Mouse (Mus musculus): Measurements from ENCODE around the gene Arih2. TPM values are rescaled to one million over a fixed set of nuclear protein-coding genes. Genes with fewer than 3 reads are reported as not detected.

The Arih2 gene
- polyA plus RNA-seq (2014; fragmentation: Illumina TruSeq; extraction: RNeasy Lipid Tissue Mini Kit (QIAGEN cat#74804)) = 45.3 TPM

GRCm38 (mm10) chr9:108648611-108649560, at the start of gene Arih2:
Gene Arih2 (minus strand): TSS chr9:108649386.

GRCm38 (mm10) chr9:108689106-108689505, 39.9 kb upstream of the Arih2 start, which contains the start of gene Prkar2a:
Gene Prkar2a (plus strand): TSS chr9:108689314.

DNA sequence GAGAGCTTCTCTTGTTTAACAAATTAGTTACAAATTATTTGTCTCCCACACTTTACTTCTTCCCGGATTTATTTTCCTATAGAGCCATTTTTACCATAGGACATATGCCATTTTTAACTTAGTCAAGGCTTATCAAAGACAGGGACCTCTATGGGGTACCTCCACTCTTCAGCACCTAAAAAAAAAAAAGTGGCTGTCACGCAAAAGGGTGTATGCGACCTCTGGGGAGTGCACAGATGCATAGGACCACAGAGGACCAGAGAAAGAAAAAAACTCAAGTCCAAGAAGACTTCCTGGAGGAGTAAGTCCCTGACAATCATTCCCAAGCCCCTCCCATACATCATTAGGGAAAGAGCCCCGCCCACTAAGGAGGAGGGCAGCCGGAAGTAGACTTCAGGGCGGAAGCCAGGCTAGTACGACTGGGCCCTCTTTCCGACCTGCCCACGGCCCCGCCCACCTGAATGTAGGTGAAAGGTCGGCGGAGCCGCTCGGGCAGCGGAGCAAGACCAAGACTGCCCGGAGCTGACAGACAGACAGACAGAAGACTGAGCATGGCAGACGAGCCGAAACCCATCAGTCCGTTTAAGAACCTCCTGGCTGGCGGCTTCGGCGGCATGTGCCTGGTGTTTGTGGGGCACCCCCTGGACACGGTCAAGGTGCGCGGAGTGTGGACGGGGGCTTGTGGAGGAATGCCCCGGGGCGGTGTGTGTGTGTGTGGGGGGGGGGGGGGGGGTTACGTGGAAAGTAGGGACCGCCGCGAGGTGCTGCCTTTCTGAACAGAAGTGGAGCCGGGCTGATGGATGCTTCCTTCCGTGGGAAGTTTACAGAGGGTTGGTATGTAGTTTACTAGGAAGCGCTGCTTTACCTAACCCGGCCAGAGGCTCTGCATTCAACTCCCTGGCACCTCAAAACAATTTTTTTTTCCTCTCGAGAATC, 12.8 kb upstream of the Arih2 start, which contains the start of gene Slc25a20:
Gene Slc25a20, plus strand, starts transcription at position 412 of the 936 bp plus-strand sequence.

DNA sequence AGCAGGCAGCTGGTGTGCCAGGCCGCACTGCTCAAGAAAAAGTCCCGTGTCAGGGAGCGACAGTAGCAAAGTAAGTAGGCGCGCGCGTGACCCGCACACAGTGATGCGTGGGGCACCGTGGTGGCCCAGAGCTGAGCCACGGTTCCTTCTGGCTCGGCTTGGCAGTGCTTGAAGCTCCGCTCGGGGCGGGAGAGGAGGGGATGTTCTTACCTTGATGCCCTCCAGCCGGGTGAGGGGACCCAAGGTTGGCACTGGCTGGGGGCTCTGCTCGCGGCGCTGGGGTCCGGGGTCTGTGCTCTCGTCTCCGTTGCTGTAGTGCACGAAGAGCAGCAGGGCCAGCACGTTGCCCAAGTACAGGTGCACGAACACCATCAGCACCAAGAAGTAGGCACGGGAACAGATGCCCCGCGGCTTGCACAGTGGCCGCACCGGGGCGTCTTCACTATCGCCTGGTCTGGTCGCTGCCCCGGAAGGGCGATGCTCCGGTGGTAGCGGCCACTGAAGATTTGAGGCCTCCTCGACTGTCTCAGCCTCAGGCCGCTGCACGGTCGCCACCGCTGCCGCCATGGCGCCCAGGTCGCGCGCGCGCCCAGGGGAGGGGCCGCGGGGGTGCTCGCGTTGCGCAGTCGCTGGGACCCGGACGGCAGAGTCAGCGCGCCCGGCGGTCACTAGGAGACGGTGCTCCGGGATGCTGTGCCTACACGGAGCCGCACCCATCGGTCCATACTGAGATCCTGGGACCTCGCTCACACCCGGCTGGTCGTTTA, 52.0 kb downstream of the Arih2 start, which contains the start of gene P4htm:
Gene P4htm, minus strand, starts transcription at position 670 of the 767 bp plus-strand sequence.

DNA sequence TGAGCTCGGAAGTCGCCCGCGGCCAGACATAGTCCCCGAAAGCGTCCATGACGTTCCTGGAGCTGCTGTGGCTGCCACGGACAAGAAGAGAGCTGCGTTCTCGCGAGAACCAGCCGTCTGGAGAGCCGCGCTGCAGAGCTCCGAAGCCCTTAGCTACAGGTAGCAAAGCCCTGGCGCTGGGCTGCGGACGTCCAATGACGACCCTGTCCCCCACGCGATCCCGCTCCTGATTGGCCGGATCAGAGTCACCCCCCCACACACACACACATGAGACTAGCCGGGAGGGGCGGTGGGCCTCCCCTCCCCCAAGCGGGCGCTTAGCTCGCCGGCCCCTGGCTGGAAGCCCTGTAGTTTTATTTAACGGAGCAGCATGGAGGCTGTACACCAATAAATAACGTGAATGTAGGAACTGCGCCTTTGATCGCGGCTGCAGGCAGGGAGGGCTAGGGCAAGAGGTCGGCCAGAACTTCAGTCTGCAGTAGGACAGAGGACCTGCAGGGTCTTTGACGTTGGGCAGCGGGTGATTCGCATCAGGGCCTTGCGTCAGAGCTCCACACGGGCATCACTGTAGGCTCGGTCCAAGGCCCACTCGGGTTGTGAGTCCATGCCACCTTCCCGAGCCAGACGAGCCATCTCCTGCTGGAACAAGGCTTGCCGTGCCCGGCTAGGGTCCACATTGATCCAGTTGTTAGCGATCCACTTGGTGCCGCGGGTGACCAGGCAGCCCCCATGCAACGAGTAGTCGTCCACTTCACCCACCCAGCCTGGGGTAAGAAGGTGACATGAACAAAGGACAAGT, 70.4 kb downstream of the Arih2 start, which contains the start of gene Wdr6:
Gene Wdr6, minus strand, starts transcription at position 195 of the 799 bp plus-strand sequence.

DNA sequence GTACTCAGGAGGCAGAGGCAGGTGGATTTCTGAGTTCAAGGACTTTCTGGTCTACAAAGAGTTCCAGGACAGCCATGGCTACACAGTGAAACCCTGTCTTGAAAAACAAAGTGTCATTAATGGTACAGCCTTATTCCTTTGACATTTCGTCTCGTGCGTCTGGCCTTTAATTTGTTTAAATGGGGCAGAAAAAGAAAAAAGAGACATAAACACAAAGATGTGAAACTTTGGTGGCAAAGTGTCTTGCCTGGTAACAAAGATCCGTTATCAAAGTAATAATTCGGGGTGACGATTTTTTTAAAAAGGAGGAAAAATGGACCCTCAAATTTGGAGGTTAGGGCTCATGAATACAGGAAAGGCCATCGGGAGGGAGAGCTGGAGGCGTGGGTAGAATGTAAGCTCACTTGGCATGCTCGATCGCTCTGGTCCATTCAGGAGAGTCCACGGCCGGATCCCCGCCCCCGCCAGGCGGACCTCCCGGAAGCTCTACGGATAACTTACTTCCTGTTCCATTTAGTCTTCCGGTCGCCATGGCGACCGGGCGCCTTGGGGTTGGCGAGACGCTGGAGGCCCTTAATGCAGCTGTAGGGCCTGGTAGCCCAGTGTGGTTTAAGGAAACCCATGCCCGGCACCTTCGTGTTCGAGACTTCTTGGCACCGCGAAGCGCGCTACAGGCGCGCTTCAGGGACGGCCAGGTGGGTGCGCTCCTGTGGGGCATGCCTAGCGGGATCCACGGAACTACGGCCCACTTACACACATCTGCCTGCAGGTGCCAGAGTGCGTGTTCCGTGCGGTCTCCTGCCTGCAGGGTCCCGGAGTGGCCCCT, 79.6 kb downstream of the Arih2 start, which contains the start of gene Dalrd3:
Gene Dalrd3, plus strand, starts transcription at position 506 of the 826 bp plus-strand sequence.

DNA sequence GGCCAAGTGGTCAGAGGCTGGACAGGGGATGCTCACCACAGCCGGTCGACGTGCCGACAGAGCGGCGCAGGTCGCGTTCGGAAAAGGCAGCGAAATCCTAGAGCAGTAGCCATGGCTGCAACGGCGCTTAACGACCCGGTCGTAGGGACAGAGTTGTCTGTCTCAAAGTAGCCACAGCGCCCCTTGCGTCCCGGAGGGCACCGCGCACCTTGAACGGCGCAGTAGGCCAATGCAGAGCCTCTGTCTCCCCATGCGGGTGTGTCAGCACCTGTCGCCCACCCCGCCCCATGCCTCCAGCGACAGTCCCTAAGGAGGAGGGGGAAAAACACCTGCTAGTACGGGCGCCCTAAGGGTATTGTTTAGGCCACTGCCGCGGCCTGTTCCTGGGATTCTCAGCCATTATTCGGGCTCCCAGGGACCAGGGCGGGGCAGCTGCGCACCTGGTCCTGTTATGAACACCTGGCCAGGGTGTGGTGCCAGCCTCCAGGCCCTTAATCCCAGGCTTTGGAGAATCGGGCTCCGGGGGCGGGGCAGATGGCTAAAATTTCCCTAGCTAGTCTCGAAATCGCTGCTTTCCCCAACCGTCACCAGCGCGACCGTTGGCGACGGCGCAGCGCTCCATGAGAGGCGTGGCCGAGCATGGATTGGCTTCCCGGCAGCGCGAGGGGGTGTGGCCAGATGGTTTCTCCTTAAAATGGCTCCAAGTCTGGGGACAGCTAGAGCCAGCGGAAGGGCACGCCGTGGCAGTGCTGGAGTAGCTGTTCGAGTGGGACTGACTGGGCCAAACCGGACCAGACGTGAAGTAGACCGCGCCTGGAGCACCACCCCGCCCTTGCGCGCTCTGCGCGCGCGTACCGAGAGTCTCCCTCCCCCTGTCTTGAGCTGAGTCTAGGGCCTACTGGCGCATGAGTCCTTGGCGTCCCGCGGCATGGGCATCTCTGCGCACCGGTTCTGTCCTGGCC, 82.1 kb downstream of the Arih2 start, which contains the start of gene Ndufaf3:
Gene Ndufaf3, minus strand, starts transcription at position 620 of the 962 bp plus-strand sequence.

GRCm38 (mm10) chr9:108560227-108560841, 88.9 kb downstream of the Arih2 start, which contains the start of gene Impdh2:
Gene Impdh2 (plus strand): TSS chr9:108560286.

Other genes with a start within 250 kb of the Arih2 start
- gene Ccdc36, start 220.9 kb downstream of the Arih2 start, polyA plus RNA-seq (2014; fragmentation: Illumina TruSeq; extraction: RNeasy Lipid Tissue Mini Kit (QIAGEN cat#74804)) = 0.20 TPM
- not detected for gene BC048562, start 212.9 kb downstream of the Arih2 start, polyA plus RNA-seq (2014; fragmentation: Illumina TruSeq; extraction: RNeasy Lipid Tissue Mini Kit (QIAGEN cat#74804))
- gene Ccdc71, start 188.9 kb downstream of the Arih2 start, polyA plus RNA-seq (2014; fragmentation: Illumina TruSeq; extraction: RNeasy Lipid Tissue Mini Kit (QIAGEN cat#74804)) = 4.3 TPM
- 0.66 TPM for gene Klhdc8b, start 187.8 kb downstream of the Arih2 start, polyA plus RNA-seq (2014; fragmentation: Illumina TruSeq; extraction: RNeasy Lipid Tissue Mini Kit (QIAGEN cat#74804))
- gene Lamb2, start 169.7 kb downstream of the Arih2 start, polyA plus RNA-seq (2014; fragmentation: Illumina TruSeq; extraction: RNeasy Lipid Tissue Mini Kit (QIAGEN cat#74804)) = 5.2 TPM
- gene Usp19, start 158.8 kb downstream of the Arih2 start, polyA plus RNA-seq (2014; fragmentation: Illumina TruSeq; extraction: RNeasy Lipid Tissue Mini Kit (QIAGEN cat#74804)) = 7.3 TPM
- gene Qars, start 141.7 kb downstream of the Arih2 start, polyA plus RNA-seq (2014; fragmentation: Illumina TruSeq; extraction: RNeasy Lipid Tissue Mini Kit (QIAGEN cat#74804)) = 93.6 TPM
- 63.5 TPM for gene Qrich1, start 132.6 kb downstream of the Arih2 start, polyA plus RNA-seq (2014; fragmentation: Illumina TruSeq; extraction: RNeasy Lipid Tissue Mini Kit (QIAGEN cat#74804))
- 52.1 TPM for gene Impdh2, start 89.1 kb downstream of the Arih2 start, polyA plus RNA-seq (2014; fragmentation: Illumina TruSeq; extraction: RNeasy Lipid Tissue Mini Kit (QIAGEN cat#74804))
- 1.8 TPM for gene Ndufaf3, start 82.0 kb downstream of the Arih2 start, polyA plus RNA-seq (2014; fragmentation: Illumina TruSeq; extraction: RNeasy Lipid Tissue Mini Kit (QIAGEN cat#74804))
- gene Dalrd3, start 79.5 kb downstream of the Arih2 start, polyA plus RNA-seq (2014; fragmentation: Illumina TruSeq; extraction: RNeasy Lipid Tissue Mini Kit (QIAGEN cat#74804)) = 1.1 TPM
- gene Wdr6, start 70.6 kb downstream of the Arih2 start, polyA plus RNA-seq (2014; fragmentation: Illumina TruSeq; extraction: RNeasy Lipid Tissue Mini Kit (QIAGEN cat#74804)) = 4.0 TPM
- 0.26 TPM for gene P4htm, start 51.7 kb downstream of the Arih2 start, polyA plus RNA-seq (2014; fragmentation: Illumina TruSeq; extraction: RNeasy Lipid Tissue Mini Kit (QIAGEN cat#74804))
- 50.5 TPM for gene Slc25a20, start 12.7 kb upstream of the Arih2 start, polyA plus RNA-seq (2014; fragmentation: Illumina TruSeq; extraction: RNeasy Lipid Tissue Mini Kit (QIAGEN cat#74804))
- gene Prkar2a, start 39.9 kb upstream of the Arih2 start, polyA plus RNA-seq (2014; fragmentation: Illumina TruSeq; extraction: RNeasy Lipid Tissue Mini Kit (QIAGEN cat#74804)) = 121 TPM
- 184 TPM for gene Ip6k2, start 134.4 kb upstream of the Arih2 start, polyA plus RNA-seq (2014; fragmentation: Illumina TruSeq; extraction: RNeasy Lipid Tissue Mini Kit (QIAGEN cat#74804))
- 0.26 TPM for gene Nckipsd, start 159.0 kb upstream of the Arih2 start, polyA plus RNA-seq (2014; fragmentation: Illumina TruSeq; extraction: RNeasy Lipid Tissue Mini Kit (QIAGEN cat#74804))
- gene Celsr3, start 176.9 kb upstream of the Arih2 start, polyA plus RNA-seq (2014; fragmentation: Illumina TruSeq; extraction: RNeasy Lipid Tissue Mini Kit (QIAGEN cat#74804)) = not detected
- 0.46 TPM for gene Slc26a6, start 203.9 kb upstream of the Arih2 start, polyA plus RNA-seq (2014; fragmentation: Illumina TruSeq; extraction: RNeasy Lipid Tissue Mini Kit (QIAGEN cat#74804))